Mouse (Mus musculus): ENCODE data around the gene Inafm1. TPM values are rescaled to one million over a fixed set of nuclear protein-coding genes. Genes with fewer than 3 reads are reported as not detected.
"Not testable (repeated sequence)": the region's sequence is repeated elsewhere in the genome, so short reads cannot be mapped to it uniquely, and the experiment has no call there.

Gene Inafm1
- total RNA-seq, 4 experiments from 2014 or later, result 30.9 to 39.3 (median 33.1) TPM

DNA sequence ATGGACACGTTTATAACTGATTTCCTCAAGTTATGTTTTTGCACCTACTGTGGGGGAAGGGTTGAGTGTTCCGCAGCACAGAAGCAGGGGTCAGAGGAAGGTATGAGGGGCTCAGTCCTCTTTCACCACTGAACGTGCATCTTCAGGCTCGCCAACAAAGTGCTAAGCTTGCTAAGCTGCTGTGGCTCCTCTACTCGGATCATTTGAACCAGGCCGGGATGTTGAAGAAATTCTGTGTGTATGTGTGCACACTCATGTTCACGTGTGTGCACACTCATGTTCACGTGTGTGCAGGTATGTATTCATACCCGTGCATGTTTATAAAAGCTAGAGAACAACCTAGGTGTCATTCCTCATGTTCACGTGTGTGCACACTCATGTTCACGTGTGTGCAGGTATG, 7.6 kb downstream of the Inafm1 start:
- DNase-seq (ENCODE audit: low spot score in 2 of 2), result no peak

DNA sequence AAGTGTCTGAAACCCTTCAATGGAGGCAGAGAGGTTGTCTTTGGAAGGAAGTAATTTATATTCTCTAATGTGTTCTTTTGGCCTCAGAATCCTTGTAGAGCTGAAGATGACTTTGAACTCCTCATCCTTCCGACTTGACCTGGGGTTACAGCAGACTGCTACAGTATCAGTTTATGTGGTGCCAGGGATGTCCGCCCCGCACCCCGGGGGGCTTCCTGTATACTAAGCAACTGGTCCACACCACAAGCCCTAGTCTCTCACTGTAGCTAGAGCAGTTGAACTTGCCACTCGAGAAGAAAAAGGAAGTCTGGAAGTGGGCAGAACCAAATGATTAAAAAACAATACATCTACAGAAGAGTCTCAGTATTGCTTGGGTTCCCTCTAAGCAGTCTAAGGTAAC, 9.6 kb downstream of the Inafm1 start:
- DNase-seq (ENCODE audit: low spot score in 2 of 2), result no peak

DNA sequence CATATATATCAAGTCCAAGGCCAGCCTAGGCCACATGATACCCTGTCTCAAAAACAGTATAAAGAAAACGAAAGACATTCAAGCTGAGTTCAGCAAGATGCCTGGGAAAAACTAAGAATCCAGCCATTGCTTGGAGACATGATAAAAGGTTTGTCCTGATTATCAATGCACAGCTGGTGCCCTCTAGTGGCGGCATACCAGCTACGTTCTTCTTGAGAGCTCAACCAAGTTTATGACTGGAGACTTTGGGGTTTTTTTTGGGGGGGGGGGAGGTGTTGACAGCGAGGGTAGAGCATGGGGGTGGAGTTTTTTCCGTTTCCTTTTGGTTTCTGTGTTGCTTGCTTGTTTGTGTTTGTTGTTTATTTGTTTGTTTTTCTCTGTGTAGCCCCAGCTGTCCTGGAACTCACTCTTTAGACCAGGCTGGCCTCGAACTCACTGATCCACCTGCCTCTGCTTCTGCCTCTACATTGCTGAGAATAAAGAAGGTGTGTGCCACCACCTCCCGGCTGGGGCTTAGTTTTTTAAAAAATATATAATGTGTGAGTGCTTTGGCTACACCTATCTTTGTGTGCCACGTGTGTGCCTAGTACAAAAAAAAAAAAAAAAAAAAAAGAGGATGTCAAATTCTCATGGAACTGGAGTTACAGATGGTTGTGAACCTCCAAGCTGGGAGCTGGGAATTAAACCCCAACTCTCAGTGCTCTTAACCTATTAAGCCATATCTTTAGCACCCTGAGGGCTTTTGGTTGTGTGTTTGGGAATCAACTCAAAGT, 10.2 kb downstream of the Inafm1 start:
- peak; percentile 36 to 81 for DNase-seq (ENCODE audit: low spot score in 2 of 2)

DNA sequence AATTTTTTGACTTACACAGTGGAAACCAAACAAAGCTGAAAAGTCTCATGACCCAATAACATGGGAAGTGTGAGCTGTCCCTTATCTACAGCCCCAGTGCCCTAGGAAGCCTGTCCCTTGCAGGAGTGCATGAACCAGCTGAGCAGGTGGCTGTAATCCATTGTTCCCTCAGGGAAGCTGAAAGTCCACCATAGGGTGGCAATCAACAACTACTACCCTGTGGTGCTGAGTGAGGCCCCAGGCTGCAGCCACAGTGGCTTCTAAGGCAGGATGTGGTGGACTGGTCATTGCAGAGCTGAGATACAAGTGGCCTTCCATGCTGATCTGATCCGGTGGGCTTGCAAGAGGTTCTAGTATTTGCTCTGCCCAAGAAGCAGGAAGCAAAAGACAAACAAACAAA, 12.3 kb downstream of the Inafm1 start:
- DNase-seq (ENCODE audit: low spot score in 2 of 2), result no peak

DNA sequence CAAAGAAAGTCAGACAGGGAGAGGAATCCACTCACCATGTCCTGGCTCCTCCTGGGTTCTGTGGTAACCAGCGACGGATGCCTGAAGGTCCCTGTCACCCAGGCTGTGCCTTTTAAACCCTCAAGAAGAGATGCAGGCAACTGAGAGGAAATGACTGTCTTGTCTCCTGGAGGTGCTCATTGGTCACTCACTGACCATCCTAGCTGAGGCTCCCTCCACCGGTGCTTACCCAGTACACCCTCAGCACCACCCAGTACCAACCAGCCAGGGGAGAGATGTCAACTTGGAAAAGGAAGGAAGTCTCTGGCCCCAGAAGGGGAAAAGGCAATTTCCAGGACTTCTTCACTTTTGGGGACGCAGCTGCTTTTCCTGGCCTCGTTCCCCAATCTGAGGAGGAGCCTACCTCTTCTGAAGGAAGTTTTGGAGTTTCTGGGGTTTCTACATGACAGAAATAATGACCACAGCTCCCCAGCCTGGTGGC, 14.3 kb downstream of the Inafm1 start, which contains the start of gene C5ar1:
C5ar1 (minus strand) TSS at position 431 of the 481 bp plus-strand sequence.
- no peak for DNase-seq (ENCODE audit: low spot score in 2 of 2)

DNA sequence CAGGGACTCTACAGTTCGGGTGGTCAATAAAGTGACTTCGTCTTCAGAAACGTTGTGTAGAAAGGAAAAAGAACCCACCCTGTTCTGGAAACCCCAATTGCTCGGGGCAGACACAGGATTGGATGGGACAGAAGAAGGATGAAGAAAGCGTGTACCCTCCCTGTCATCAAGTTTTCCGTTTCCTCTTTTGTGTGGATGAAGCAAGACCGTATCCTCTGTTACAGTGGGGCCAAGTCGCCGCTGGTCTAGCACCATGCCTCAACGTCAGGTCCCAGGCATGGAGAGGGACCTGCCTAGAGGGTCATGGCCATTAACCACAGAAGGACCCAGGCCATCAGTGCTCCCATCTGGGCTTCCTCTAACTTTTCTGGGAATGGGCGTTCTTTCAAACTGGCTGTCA, 15.6 kb downstream of the Inafm1 start:
- DNase-seq (ENCODE audit: low spot score in 2 of 2), result no peak

DNA sequence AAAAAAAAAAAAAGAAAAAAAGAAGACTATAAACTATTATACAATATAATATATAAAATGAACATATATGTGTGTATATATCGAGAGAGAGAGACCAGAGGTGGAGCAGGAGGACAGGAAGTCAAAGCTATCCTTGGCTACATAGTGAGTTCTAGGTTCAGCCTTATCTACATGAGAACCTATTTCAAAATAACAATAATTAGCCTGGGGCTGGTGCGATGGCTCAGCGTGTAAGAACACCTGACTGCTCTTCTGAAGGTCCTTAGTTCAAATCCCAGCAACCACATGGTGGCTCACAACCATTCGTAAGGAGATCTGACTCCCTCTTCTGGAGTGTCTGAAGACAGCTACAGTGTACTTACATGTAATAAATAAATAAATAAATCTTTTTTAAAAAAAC, 17.5 kb downstream of the Inafm1 start:
- not testable (repeated sequence) for DNase-seq (ENCODE audit: low spot score in 2 of 2)

DNA sequence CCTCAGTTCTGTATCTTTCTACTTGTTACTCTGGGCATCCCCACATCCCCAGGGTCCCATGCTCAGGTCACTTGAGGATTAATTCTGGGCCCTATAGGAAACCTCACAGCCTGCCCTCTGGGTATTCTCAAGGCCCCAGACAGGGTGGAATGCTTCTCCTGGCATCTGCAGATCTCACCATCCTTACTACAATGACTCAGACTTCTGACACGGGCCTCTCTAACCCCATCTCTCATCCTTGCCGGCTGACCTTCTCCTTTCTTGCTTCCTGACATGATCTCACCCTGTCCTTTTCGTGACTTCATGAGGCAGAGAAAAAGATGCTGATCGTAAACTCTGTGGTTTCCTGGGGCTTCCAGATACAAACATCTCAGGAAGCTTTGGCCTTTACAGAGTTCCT, 19.2 kb downstream of the Inafm1 start:
- no peak for DNase-seq (ENCODE audit: low spot score in 2 of 2)

DNA sequence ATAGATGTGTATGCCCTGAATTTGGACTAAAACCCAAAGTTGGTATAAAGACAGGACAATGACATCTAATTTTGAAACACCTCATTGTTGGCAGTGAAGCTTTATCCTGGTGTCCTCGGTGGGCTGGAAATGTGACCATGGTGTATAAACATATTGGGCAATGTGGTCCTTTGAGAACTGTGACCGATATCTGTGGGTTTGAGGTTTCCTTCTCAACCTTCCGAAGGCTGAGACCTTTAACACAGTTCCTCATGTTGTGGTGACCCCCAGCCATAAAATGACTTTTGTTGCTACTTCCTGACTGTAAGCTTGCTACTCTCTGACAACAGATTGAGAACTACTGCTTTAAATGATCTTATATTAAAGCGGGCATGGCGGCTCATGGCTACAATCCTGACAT, 22.7 kb downstream of the Inafm1 start:
- DNase-seq (ENCODE audit: low spot score in 2 of 2), result no peak

DNA sequence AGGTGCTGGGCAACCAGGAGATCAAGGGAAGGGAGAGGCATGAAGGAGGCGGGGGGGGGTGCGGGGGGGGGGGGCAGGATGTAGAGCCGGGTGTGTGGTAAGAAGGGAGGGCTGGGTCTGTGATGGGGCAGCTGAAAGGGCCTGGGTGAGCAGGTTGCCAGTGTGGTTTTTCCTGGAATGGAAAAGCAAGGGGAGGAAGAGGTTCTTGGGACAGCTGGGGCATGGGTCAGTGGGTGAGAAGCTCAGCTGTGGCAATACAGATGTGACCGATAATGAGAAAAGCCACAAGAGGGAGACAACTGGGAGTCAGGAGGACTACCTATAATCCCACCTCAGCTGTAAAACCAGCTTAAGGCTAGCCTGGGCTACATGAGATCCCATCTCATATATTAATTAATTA, 27.5 kb downstream of the Inafm1 start:
- no peak for DNase-seq (ENCODE audit: low spot score in 2 of 2)

DNA sequence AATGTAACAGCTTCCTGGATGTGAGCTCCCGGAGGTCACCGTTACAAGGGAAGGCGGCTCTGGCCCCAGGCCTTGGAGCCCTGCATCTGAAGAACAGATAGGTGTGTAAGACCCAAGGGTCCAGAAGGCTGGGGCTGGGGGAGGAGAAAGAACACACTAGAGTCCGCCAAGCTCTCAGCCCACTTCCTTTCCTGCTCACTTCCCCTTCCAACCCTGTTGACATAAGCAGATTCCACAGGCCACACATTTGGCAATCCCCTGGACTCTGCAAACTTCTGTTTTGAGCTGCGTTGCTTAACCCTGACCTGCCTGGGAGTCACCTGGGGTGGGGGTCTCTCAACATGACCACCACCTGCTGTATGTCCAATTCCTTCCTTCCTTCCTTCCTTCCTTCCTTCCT, 29.4 kb downstream of the Inafm1 start, which contains the start of gene C5ar2:
C5ar2 (minus strand) TSS at position 88 of the 400 bp plus-strand sequence.
- DNase-seq (ENCODE audit: low spot score in 2 of 2), result no peak

DNA sequence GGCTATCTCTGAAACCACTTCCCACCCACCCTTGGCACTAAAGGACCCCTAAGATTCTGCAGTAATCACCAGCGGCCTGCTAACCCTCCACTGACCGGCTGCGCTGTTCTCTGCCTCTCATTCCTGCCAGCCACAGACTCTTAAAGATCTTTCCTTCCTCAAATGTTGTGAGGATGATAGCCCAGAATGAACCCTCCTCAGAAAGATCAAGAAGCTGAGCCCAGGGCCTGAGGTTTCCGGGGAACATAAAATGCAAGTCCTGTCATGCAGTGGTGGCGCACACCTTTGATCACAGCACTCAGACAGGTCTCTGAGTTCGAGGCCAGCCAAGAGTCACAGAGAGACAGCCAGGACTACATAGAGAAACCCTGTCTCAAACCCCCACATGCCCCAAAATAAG, 31.2 kb downstream of the Inafm1 start:
- DNase-seq (ENCODE audit: low spot score in 2 of 2), result no peak

DNA sequence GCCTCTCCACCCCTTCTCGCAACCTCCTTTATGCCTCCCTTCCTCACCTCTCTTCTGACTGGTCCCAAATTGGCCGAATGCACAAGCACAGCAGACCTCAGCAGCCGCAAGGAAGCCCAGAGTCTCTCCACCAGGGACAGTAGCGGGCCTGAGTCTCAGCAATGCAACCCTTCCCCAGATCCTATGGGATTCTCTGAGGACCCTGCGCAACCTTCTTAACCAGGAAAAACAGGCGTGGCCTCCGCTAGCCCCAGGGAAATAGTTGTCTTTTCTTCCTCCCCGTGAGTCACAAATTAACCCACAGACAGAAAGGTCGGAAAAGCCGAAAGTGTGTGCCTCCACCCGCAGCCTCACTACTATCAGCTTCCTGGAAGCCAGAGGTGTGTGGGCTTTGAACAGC, 31.6 kb downstream of the Inafm1 start:
- no peak for DNase-seq (ENCODE audit: low spot score in 2 of 2)

DNA sequence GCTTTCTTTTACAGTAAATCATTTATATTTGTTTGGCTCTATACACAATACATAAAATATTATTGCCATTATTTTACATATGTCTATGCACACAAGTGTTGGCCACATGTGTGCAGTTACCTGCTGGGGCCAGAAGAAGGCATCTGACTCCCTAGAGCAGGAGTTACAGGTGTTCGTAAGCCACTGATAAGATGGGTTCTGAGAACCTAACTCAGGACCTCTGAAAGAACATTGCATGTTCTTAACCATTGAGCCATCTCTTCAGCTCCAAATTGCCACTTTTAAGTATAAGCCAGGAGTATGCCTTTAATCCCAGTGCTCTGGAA, 32.5 kb downstream of the Inafm1 start:
- no peak for DNase-seq (ENCODE audit: low spot score in 2 of 2)

DNA sequence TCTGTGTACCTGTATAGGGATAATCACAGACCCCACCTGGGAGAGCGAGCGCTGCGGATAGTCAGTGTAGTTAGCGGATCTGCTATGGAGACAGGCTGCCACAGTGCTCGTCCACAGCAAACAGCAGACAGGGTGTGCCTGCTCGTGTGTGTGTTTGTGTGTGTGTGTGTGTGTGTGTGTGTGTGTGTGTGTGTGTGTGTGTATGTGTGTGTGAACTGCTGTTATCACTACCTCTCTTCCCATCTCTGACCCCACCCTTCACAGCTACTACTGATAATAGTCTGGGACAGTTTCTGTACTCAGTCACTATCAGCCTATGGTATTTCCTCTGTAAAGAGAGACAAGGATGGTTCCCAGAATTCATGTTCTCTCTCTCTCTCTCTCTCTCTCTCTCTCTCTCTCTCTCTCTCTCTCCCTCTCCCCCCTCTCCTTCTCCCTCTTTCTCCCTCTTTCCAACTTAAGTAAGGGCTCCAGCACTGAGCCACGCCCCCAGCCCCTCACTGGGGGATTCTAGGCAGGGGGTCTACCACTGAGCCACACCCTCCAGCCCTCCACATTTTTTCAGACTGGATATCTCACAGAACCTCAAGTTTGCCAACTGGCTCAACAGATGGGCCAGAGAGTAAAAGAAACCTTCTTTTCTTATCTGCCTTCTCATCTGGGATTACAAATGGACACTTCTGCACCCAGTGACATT, 33.0 kb downstream of the Inafm1 start:
- DNase-seq (ENCODE audit: low spot score in 2 of 2), result no peak

DNA sequence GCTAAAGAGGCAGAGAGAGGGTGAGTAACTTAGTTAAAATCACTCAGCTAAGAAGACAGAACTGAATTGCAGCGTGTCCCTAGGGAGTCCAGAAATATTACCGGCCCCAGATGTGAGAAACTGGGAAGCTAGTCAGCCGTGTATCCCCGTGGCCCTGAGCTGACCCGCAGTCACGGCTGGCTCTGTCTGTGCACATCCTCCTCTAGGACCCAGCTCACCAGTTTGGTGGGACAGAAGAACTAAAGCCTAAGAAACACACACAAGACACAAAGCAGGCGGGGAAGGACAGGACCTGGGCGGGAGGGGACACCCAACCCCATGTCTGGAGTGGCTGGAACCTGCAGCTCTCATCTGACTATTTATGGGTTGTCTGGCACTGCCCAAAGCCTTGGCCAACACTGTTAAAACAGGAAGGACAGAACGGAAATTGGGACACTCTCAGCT, 33.8 kb downstream of the Inafm1 start:
- no peak for DNase-seq (ENCODE audit: low spot score in 2 of 2)

DNA sequence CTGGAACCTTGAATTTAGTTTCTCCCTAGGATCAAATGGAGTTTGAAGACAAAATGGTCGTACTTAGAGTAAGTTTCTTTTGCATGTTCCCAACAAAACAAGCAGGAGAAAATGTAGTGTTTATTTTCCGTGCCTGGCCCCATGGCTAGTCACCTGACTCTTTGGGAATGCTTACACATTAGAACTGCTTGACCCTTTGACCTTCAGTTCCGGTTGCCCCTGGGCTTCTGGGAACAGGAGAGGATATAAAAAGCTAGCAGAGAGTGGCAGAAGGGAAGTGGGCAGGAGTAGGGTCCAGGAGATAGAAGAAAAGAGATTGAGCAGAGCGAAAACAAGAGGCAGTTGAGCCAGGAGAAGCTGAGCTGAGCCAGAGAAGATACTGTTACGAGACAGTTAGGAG, 43.5 kb downstream of the Inafm1 start:
- DNase-seq (ENCODE audit: low spot score in 2 of 2), result no peak

Other genes with a start within 250 kb of the Inafm1 start
- gene Bicra, start 225.7 kb downstream of the Inafm1 start, total RNA-seq (2022), result 10 to 100 TPM; 15.4 to 20.0 (median 17.2) TPM
- gene Zfp541, start 211.8 kb downstream of the Inafm1 start, total RNA-seq (2022), result under 1 TPM; 0.67 to 0.98 (median 0.84) TPM
- 100 to 1,000 TPM; 289 to 306 (median 297) TPM for gene Napa, start 175.2 kb downstream of the Inafm1 start, total RNA-seq (2022)
- gene Kptn, start 153.7 kb downstream of the Inafm1 start, total RNA-seq (2022), result 10 to 100 TPM; 35.4 to 47.0 (median 41.5) TPM
- gene Slc8a2, start 143.8 kb downstream of the Inafm1 start, total RNA-seq (2022), result 100 to 1,000 TPM; 237 to 262 (median 255) TPM
- 10 to 100 TPM; 36.4 to 42.8 (median 40.1) TPM for gene Meis3, start 98.5 kb downstream of the Inafm1 start, total RNA-seq (2022)
- gene Dhx34, start 51.6 kb downstream of the Inafm1 start, total RNA-seq (2022), result 10 to 100 TPM; 12.4 to 17.6 (median 13.5) TPM
- 1 to 10 TPM in 2 of 4 experiments, under 1 TPM in 2; 0.54 to 1.7 (median 1.1) TPM for gene C5ar2, start 29.5 kb downstream of the Inafm1 start, total RNA-seq (2022)
- gene C5ar1, start 14.1 kb downstream of the Inafm1 start, total RNA-seq (2022), result 1 to 10 TPM in 3 of 4 experiments, under 1 TPM in 1; 0.61 to 5.4 (median 3.0) TPM
- 10 to 100 TPM; 72.6 to 88.3 (median 86.3) TPM for gene Ccdc9, start 13.2 kb upstream of the Inafm1 start, total RNA-seq (2022)
- 10 to 100 TPM in 3 of 4 experiments, 1 to 10 TPM in 1; 8.9 to 14.4 (median 10.9) TPM for gene Bbc3, start 34.8 kb upstream of the Inafm1 start, total RNA-seq (2022)
- gene Sae1, start 114.2 kb upstream of the Inafm1 start, total RNA-seq (2022), result 10 to 100 TPM; 89.6 to 93.3 (median 91.9) TPM
- gene Zc3h4, start 127.3 kb upstream of the Inafm1 start, total RNA-seq (2022), result 10 to 100 TPM; 43.3 to 50.2 (median 47.1) TPM
- 10 to 100 TPM; 53.2 to 76.7 (median 67.9) TPM for gene Tmem160, start 179.2 kb upstream of the Inafm1 start, total RNA-seq (2022)
- 10 to 100 TPM; 14.0 to 17.1 (median 15.5) TPM for gene Npas1, start 204.1 kb upstream of the Inafm1 start, total RNA-seq (2022)